Mouse (Mus musculus) megakaryocyte, embryonic 14.5 days (primary cell): ENCODE data around the gene Snap23. TPM values are rescaled to one million over a fixed set of nuclear protein-coding genes. Genes with fewer than 3 reads are reported as not detected.
A peak's percentile ranks its signal among the peaks of the same experiment; 100 is the strongest.

ENCODE experiments used
- H3K27me3 ChIP-seq: replicated peaks from 2 replicates; pipeline ENCODE3; 2012; ENCODE audit warnings: inconsistent platforms
- H3K36me3 ChIP-seq: replicated peaks from 2 replicates; pipeline ENCODE3; 2012; ENCODE audit warnings: low read length, inconsistent platforms, mixed read lengths
- H3K4me1 ChIP-seq: 2 replicates; pipeline ENCODE4 v1.6.1; 2012; ENCODE audit warnings: inconsistent platforms
- H3K4me3 ChIP-seq: replicated peaks from 2 replicates; pipeline ENCODE3; 2012; ENCODE audit warnings: moderate library complexity, mild to moderate bottlenecking, inconsistent platforms
- H3K9me3 ChIP-seq: 2 replicates; pipeline ENCODE4 v1.6.1; 2012; ENCODE audit warnings: inconsistent platforms
- FLI1 ChIP-seq: IDR thresholded peaks from 2 replicates; pipeline ENCODE4 v1.6.1; 2012; ENCODE audit warnings: low read length, inconsistent platforms, mixed read lengths
- GATA1 ChIP-seq: IDR thresholded peaks from 3 replicates; pipeline ENCODE4 v1.6.1; 2012; ENCODE audit warnings: mixed read lengths, low read length, inconsistent platforms, borderline replicate concordance
- polyA plus RNA-seq: library from polyadenylated mRNA; stranded (reverse); fragments of >175 nt; gene quantifications from 2 replicates; pipeline ENCODE4 v1.2.3, GENCODE M21; 2012; ENCODE audit warnings: low replicate concordance; ENCODE audit not compliant: insufficient read depth

The Snap23 gene
- polyA plus RNA-seq, 1 experiment, result 18.1 TPM

GRCm38 (mm10) chr2:120577799-120578198 lies 10.3 kb downstream of the Snap23 start:
- H3K9me3 ChIP-seq, result no peaks in the 10 kb centered on the region
- peak overlapping the region; percentile 46 for H3K4me3 ChIP-seq
- peaks cover 89% of the 10 kb centered on the region for H3K4me1 ChIP-seq
- H3K27me3 ChIP-seq, result no peaks in the 10 kb centered on the region
- TF ChIP-seq FLI1 (no peak), GATA1 (no peak)
- peaks cover 42% of the 10 kb centered on the region for H3K36me3 ChIP-seq

DNA sequence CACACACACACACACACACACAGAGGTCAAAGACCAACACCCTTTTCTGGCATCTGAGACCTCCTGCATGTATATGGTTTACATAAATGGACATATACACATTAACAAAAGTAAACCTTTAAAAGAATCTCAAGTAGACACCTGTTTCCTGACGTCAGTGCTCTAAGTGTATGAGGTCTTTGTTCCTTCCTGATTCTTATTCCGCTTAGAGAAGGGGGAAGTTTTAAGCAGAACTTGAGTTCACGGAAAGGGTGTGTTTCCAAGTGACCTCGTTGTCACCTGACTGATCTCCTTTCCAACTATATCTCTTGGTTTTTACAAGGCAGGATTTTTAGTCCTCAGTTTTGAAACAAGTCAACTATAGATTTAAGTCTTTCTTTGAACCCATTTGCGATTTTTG lies 10.8 kb downstream of the Snap23 start:
- Histone ChIP-seq H3K36me3 (peaks cover 43% of the 10 kb centered on the region), H3K27me3 (no peaks in the 10 kb centered on the region), H3K4me1 (peaks cover 85% of the 10 kb centered on the region), H3K4me3 (peak overlapping the region; percentile 46), H3K9me3 (no peaks in the 10 kb centered on the region)
- TF ChIP-seq GATA1 (no peak), FLI1 (no peak)

DNA sequence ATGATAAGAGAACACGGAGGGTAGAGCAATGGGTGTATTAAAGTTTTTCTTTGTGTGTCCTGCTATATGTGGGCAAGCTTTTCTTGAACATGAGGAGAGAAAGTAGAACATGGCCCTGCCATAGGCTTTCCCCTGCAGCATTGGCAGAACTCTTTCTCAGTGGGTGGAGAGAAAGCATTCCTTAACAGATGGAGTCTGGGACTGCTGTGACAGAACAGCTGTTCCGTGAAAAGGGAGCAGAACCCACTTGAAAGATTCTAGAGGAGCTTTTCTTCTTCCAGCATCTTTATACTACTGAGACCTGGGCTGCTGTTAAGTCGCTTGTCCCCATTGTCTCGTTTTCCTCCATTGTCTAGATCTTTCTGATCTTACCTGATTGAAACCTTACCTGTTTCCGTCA lies 22.3 kb downstream of the Snap23 start:
- H3K4me1 ChIP-seq, result peaks cover 24% of the 10 kb centered on the region
- TF ChIP-seq GATA1, result no peak
- no peak for TF ChIP-seq FLI1
- H3K36me3 ChIP-seq, result peaks cover 90% of the 10 kb centered on the region
- no peak overlapping the region for H3K4me3 ChIP-seq
- H3K9me3 ChIP-seq, result no peaks in the 10 kb centered on the region
- H3K27me3 ChIP-seq, result no peaks in the 10 kb centered on the region

- Histone ChIP-seq H3K36me3 (peaks cover 90% of the 10 kb centered on the region), H3K27me3 (no peaks in the 10 kb centered on the region), H3K9me3 (no peaks in the 10 kb centered on the region), H3K4me1 (peaks cover 32% of the 10 kb centered on the region), H3K4me3 (no peak overlapping the region)
- TF ChIP-seq FLI1 (no peak), GATA1 (no peak)
These were observed 24.8 kb downstream of the Snap23 start for GRCm38 (mm10) chr2:120592227-120592626.

DNA sequence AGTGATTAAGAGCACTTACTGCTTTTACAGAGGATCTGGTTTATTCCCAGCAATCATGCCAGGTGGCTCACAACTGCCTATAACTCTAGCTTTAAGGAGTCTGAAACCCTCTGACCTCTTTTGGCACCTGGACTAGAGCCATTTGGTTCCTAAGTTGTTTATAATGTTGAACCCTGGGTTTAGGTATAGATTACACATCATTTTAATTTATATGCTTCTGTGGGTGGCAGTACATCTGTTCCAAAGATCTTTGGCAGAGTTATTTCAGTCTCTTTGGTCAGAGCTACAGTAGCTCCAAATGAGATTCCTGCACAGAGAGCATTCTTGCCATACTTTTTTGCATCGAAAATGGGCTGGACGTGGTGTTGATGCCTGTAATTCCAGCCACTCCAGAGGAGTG lies 30.3 kb downstream of the Snap23 start:
- Histone ChIP-seq H3K9me3 (no peaks in the 10 kb centered on the region), H3K4me1 (peaks cover 46% of the 10 kb centered on the region), H3K36me3 (peaks cover 92% of the 10 kb centered on the region), H3K27me3 (no peaks in the 10 kb centered on the region), H3K4me3 (no peak overlapping the region)
- TF ChIP-seq FLI1 (no peak), GATA1 (no peak)

DNA sequence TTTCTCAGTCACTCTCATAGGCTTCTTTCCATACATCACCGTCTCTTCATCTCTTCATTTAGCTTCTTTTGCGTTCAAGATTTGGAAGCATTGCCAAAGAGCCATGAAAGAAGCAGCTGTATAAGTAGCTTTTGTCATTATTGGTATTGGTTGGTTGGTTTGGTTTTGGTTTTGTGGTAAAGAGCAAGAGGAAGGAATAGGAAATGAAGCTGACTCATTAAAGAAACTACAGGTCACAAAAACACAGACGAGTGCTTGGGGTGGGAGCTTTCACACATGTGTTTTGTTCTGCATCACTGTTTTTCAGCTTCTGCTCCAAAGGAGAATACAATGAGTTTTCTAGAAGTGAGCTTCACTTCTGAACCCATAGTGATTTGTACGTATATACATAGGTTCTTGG lies 32.0 kb downstream of the Snap23 start:
- Histone ChIP-seq H3K36me3 (peaks cover 92% of the 10 kb centered on the region), H3K9me3 (no peaks in the 10 kb centered on the region), H3K4me3 (no peak overlapping the region), H3K27me3 (no peaks in the 10 kb centered on the region), H3K4me1 (peaks cover 39% of the 10 kb centered on the region)
- TF ChIP-seq GATA1, result no peak

DNA sequence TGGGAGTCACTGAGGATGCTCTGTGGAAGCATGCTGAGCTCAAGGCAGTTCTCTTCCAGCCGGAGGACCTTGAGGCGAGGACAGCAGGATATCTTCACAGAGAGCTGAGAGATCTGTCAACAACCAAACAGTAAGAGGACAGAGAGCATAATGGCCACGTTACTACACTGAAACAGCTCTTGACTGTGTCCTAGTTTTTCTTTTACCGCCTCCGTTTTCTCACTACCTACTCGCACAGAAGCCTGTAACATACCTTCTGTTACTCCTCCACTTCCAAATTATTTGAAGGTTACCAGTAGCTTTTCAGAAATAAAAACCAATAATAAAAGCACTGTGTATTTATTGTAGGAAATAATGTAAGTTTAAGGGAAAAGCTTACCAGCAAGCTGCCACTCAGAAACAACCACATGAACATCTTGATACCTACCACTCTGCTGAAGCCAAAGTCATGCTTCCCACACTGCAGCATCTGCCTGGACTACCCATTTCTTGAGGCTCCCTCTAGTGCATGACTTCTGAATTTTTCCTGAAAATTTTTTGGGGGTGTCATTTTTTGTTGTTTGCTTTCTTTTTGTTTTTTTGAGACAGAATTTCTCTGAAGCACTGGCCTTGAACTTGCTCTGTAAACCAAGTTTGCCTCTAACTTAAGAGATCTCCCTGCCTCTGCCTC lies 38.7 kb downstream of the Snap23 start:
- H3K4me3 ChIP-seq, result no peak overlapping the region
- peaks cover 56% of the 10 kb centered on the region for H3K36me3 ChIP-seq
- H3K4me1 ChIP-seq, result peaks cover 48% of the 10 kb centered on the region
- no peak for TF ChIP-seq FLI1
- TF ChIP-seq GATA1, result no peak
- H3K9me3 ChIP-seq, result no peaks in the 10 kb centered on the region
- H3K27me3 ChIP-seq, result no peaks in the 10 kb centered on the region

DNA sequence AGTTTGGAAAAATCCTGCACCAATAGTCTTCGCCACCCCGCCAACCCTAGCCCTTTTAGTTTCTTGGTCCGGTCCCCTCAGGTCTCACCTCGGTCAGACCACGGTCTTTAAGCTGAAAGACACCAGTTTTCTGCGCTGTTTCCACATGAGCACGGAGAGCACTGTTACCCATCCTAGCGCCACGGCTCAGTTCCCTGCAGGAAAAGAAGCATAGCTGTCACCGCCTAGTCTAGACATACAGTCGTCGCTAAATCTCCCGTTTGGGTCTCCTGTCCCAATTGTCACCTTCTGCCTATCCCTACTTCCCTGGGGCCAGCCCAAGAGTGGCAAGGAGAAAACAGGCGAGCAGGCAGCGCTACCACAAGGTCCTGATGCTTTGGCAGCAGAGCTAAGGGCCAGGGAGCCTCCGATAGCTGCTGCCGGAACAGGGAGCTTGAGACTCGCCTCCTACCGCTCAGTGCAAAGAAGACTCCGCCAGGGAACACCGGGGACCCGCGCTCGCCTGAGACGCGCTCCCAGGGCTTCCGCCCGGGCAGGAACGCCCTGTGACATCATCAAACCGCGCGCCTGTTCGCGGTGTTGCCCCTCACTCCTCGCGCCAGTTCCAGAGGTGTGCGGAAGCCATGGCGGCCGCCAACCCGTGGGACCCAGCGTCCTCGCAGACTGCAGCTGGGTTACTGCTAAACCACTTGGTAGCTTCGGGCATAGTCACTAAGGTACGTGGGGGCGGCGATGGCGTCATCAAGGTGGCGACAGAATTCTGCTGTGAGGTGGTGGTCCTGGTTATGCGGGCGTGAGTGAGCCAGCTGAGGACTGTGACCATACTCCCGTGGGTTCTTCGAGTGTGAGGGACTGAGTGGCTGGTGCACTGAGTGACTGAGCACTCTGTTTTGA lies 41.6 kb downstream of the Snap23 start, which contains the start of the genes Haus2 and Lrrc57:
TSS of gene Haus2 (plus strand) at position 554 of the 894 bp plus-strand sequence.
TSS of gene Lrrc57 (minus strand) at position 691 of the 894 bp plus-strand sequence.
- H3K36me3 ChIP-seq, result peaks cover 50% of the 10 kb centered on the region
- H3K9me3 ChIP-seq, result no peaks in the 10 kb centered on the region
- H3K4me1 ChIP-seq, result peaks cover 60% of the 10 kb centered on the region
- peak within 1 kb of the TSS; percentile 93 for H3K4me3 ChIP-seq
- no peaks in the 10 kb centered on the region for H3K27me3 ChIP-seq
- TF ChIP-seq FLI1, result no peak
- TF ChIP-seq GATA1, result no peak

DNA sequence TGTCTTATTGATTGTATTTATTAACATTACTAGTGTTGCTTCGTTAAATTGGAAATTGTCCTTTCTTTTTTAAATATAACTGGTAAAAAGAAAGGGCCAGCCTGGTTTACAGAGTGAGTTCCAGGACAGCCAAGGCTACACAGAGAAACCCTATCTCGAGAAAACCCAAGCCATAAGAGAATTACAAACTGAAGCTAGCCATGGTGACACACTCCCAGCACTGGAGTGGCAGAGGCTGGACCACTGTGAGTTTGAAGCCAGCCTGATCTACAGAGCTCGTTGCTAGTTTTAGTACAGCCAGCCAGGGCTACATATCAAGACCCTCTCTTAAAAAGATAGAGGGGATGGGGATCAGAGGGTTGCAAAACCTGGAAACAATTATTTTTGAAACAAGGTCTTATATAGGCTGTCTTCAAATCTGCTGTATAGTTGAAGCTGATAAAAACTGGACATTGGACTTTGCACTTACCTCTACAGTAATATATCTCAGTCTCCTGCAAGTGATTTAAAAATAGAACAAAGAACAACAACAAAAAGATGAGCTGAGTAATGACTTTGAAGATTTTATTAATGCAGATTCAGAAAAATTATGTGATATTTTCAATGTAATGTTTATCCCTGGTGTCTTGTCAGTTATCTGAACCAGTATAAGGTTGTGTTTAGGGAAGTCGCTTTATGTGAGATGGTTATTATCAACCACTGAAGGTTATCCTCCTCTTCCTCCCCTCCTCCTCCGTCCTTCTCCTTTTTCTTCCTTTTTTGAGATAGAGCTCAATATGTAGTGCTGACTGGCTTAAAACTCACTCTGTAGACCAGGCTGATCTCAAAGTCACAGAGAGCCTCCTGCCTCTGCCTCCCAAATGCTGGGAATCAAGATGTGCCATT lies 49.0 kb downstream of the Snap23 start:
- H3K36me3 ChIP-seq, result peaks cover 80% of the 10 kb centered on the region
- no peak for TF ChIP-seq FLI1
- TF ChIP-seq GATA1, result no peak

More for the DNA sequence above, 49.0 kb downstream of the Snap23 start:
- no peaks in the 10 kb centered on the region for H3K27me3 ChIP-seq
- H3K4me1 ChIP-seq, result peaks cover 19% of the 10 kb centered on the region; the same call in 1 of the 2 replicates
- no peak overlapping the region for H3K4me3 ChIP-seq
- no peaks in the 10 kb centered on the region for H3K9me3 ChIP-seq
